Mouse (Mus musculus): ENCODE measurements around the gene Mmp15.

Mmp15 gene

GRCm38 (mm10) chr8:95344668-95345067 is 7.4 kb upstream of the Mmp15 start:
- DNase-seq: no peak

GRCm38 (mm10) chr8:95346643-95347545 is 5.2 kb upstream of the Mmp15 start:
- peak; percentile 85 for DNase-seq

GRCm38 (mm10) chr8:95348356-95348755 is 3.7 kb upstream of the Mmp15 start:
- no peak for DNase-seq

- DNase-seq: peak; percentile 81
These were observed 3.0 kb upstream of the Mmp15 start for GRCm38 (mm10) chr8:95348811-95349630.

GRCm38 (mm10) chr8:95351461-95351860 is 607 bp upstream of the Mmp15 start:
- peak; percentile 55 for DNase-seq

- peak; percentile 70 for DNase-seq
These were observed 1.1 kb downstream of the Mmp15 start for GRCm38 (mm10) chr8:95352871-95353866.

- DNase-seq: peak; percentile 42
These were observed 2.5 kb downstream of the Mmp15 start for GRCm38 (mm10) chr8:95354606-95355005.

DNA sequence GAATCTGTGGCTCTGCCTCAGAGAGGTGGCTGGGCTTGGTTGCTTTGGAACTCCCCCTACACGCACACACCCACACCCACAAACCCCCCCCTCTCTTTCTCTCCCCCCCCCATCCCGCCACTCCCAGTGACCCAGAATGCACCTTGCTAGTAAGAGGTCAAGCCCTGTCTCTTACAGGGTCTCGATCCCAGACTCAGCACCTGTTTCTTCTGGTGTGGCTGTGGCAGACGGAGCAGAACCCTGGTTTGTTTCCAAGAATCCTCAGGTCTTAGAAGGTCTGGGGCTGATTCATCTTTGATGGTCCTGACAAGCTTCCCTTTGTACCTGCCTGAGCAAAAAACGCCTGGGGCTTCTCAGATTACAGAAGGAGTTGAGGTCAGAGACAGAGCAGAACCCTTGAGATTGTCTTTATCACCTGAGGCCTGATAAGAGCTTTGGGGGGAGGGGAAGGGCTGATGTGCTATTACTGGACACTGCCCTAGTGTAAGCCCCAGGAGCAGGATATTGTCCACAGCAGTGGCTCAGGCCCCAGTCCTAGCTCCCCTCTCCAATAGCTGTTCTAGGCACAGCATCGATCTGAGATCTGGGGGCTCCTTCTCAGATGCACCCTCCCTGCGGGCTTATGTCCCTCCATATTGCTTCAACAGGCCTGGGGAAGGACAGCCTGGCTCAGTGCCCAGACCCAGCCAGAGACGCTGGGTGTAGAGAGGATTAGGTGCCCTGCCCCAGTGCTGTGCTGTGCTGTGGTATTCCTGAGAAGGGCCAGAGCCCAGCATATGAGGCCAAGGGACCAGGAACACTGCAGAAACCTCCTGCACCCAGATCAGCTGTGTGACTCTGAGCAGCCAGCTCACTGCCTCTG is 6.7 kb downstream of the Mmp15 start:
- DNase-seq: no peak

- DNase-seq: no peak
These were observed 8.3 kb downstream of the Mmp15 start for GRCm38 (mm10) chr8:95360181-95361015.

- no peak for DNase-seq
These were observed 8.9 kb downstream of the Mmp15 start for GRCm38 (mm10) chr8:95361016-95361341.

DNA sequence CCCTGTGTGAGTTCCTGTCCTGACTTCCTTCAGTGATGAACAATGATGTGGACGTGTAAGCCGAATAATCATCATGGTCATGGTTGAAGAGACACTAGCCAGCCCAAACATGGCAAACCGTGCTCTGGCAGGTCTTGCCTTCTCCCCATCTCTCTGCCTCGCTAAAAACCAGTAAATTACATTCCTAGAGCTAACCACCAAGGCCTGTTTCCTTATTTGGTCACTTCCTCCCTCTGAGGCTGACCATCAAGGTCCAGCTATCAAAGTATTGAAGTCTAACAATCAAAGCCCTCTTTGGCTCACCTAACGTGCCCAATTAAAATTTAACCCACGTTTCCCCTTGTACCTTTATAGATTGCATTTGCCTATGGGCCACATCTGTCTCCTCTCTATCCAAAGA is 10.2 kb downstream of the Mmp15 start:
- DNase-seq: no peak

DNA sequence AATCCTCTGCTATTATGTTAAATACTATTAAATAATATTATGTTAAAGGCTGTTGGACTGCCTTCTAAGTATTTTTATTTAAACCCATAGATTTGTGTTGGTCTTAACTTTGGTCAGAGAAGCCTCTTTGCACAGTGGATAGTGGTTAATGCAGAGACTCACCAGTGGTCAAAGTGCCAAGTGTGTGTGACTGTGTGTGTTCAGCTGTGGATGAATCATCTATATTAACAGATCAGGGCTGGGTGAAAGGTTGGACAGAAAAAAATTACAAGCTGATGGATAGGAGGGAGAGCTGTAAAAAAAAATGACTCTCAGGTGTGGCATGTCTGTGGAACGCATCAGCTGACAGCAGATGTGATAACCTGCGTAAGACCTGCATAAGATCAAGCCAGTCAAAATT is 11.8 kb downstream of the Mmp15 start:
- DNase-seq: no peak

DNA sequence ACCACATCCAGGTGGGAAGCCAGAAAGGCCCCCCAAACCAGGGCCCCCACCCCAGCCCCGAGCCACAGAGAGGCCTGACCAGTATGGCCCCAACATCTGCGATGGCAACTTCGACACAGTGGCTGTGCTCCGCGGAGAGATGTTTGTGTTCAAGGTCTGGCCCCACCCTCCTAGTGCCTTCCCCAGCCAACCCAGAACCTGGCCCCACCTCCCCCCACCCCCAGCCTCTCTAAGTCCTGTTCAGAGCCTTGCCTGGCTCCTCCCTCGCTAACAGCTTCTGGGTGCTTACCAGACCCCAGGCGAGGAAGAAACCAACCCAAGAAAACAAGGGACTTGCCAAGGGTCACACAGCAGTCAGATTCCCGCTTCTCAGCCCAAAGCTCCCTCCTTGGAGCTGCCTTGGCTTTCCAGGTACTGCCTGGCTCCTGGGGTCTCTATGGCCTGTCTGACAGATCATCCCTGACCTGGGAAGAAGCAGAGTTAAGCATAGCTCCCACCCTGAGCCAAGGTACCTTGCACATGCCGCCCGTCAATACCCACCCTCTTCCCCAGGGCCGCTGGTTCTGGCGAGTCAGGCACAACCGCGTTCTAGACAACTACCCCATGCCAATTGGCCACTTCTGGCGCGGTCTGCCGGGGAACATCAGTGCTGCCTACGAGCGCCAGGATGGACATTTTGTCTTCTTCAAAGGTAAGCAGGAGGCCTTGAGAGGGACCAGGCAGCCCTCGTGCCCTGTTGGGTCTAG is 17.7 kb downstream of the Mmp15 start:
- DNase-seq: no peak

GRCm38 (mm10) chr8:95373389-95374002 is 21.4 kb downstream of the Mmp15 start:
- DNase-seq: no peak

- DNase-seq: peak; percentile 31
These were observed 22.4 kb downstream of the Mmp15 start for GRCm38 (mm10) chr8:95374429-95374828.

DNA sequence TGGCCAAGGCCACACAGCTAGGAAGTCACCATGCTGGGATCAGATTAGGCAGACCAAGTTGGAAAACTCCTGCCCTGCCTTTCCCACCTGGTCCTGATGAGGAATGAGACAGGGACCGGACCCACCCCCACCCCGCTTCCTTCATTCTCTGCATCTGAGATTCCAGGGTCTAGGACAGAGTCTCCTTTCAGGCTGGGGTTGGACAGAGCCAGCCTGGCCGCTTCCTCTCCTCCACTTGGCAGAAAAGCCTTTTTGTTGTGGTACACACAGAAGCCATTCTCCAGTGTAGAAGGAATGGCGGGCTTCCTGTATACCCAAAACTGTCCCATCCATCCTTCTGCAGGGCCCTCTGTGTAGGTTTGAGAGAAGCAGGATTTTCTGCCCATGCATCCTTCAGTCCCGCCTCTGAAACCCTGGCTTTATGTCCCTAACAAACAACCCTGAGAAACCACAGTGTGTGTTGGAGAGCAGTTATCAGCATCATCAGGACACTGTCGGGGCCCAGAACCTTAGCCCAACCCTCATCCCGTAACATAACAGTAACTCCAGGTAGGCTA is 23.4 kb downstream of the Mmp15 start:
- DNase-seq: no peak

- no peak for DNase-seq
These were observed 24.4 kb downstream of the Mmp15 start for GRCm38 (mm10) chr8:95376309-95376999.

- no peak for DNase-seq
These were observed 25.0 kb downstream of the Mmp15 start for GRCm38 (mm10) chr8:95377101-95377500.

DNA sequence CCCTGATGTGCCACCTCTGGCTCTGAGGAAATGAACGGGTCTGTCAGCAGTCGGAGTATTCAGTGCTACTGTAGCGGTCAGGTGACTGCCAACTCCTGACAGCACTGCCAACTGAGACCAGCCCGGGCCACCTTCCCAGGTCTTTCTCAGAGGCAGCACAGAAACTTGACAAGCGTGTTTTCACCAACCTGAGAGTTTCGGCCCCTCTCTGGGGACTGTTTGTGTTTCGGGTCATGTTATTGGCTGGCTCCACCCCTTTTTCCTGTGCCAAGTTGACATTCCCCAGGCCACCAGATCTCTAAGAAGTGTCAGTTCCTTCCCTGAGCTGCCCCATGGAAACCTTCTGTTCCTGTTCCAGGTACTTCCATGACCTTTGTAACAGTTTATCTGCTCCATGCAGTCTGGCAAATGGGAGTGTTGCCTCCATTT is 25.8 kb downstream of the Mmp15 start:
- DNase-seq: peak; percentile 84
